Mouse (Mus musculus) small intestine, adult 2 months (tissue): ENCODE data around the gene Mitf. TPM values are rescaled to one million over a fixed set of nuclear protein-coding genes. Genes with fewer than 3 reads are reported as not detected.

Experiments
- H3K27ac ChIP-seq: fragments of 200-500 bp; 2 replicates; pipeline ENCODE4 v1.5.1; 2012; ENCODE audit warnings: low read depth, low read length, control low read depth, inconsistent platforms; ENCODE audit not compliant: insufficient read depth
- H3K27me3 ChIP-seq: fragments of 200-500 bp; 2 replicates; pipeline ENCODE4 v1.6.1; 2012; ENCODE audit warnings: mild to moderate bottlenecking, moderate library complexity, low read length, inconsistent platforms; ENCODE audit not compliant: control insufficient read depth, insufficient read depth
- H3K36me3 ChIP-seq: fragments of 200-500 bp; 2 replicates; pipeline ENCODE4 v1.6.1; 2012; ENCODE audit warnings: mild to moderate bottlenecking, low read length, control low read depth, inconsistent platforms; ENCODE audit not compliant: control insufficient read depth, insufficient read depth
- H3K4me1 ChIP-seq: fragments of 200-500 bp; 2 replicates; pipeline ENCODE4 v1.6.1; 2012; ENCODE audit warnings: low read length, inconsistent platforms, mixed read lengths; ENCODE audit not compliant: control insufficient read depth, insufficient read depth, insufficient read length
- H3K4me3 ChIP-seq: fragments of 200-500 bp; 2 replicates; pipeline ENCODE4 v1.5.1; 2012; ENCODE audit warnings: low read depth, mild to moderate bottlenecking, control low read depth, inconsistent platforms, low read length, moderate library complexity
- CTCF ChIP-seq: fragments of 200-500 bp; IDR thresholded peaks from 2 replicates; pipeline ENCODE4 v1.5.1; 2012; ENCODE audit warnings: low read depth, mild to moderate bottlenecking, control low read depth, inconsistent platforms, low read length, moderate library complexity, mixed read lengths; ENCODE audit not compliant: insufficient replicate concordance, insufficient read length; ENCODE audit errors: extremely low read depth
- POLR2A ChIP-seq: fragments of 200-500 bp; IDR thresholded peaks from 2 replicates; pipeline ENCODE4 v1.6.1; 2012; ENCODE audit warnings: low read depth, mild to moderate bottlenecking, control low read depth, inconsistent platforms, low read length, moderate library complexity
- WGBS: fragments of 180-500 bp; shearing (Covaris S2); methylation state at CpG from one replicate; pipeline ENCODE4 v1.1.7; 2018; 5-methylcytosine and 5-hydroxymethylcytosine counted together
- polyA plus RNA-seq: library from polyadenylated mRNA; depleted of rRNA; stranded (reverse); fragments of >200 nt; gene quantifications from 2 replicates; pipeline ENCODE4 v1.2.3, GENCODE M21; 2012; rRNA removed

Gene Mitf
- polyA plus RNA-seq = 0.63 and 0.89 TPM in 2 replicates

GRCm38 (mm10) chr6:97806781-97807743 is at the start of gene Mitf:
TSS of gene Mitf (plus strand) at chr6:97807052.
- WGBS = under 1% methylated on average over 51 of the region's 51 CpGs
- Histone ChIP-seq H3K36me3 (no peaks in the 10 kb centered on the region), H3K27me3 (no peaks in the 10 kb centered on the region), H3K4me3 (peak within 1 kb of the TSS; percentile 98), H3K4me1 (peaks cover 4% of the 10 kb centered on the region), H3K27ac (no peak within 1 kb of the TSS)
- TF ChIP-seq POLR2A = 0 out of 2 replicates have a peak, but pooled peaks have one; percentile 14
- TF ChIP-seq CTCF = no peak

GRCm38 (mm10) chr6:97757361-97757760 is 49.5 kb upstream of the Mitf start:
- 59% methylated on average over 2 of the region's 2 CpGs for WGBS
- no peak overlapping the region for H3K27ac ChIP-seq
- TF ChIP-seq CTCF (no peak), POLR2A (no peak)
- no peaks in the 10 kb centered on the region for H3K36me3 ChIP-seq
- no peaks in the 10 kb centered on the region for H3K27me3 ChIP-seq
- no peaks in the 10 kb centered on the region for H3K4me1 ChIP-seq
- no peak overlapping the region for H3K4me3 ChIP-seq

GRCm38 (mm10) chr6:97758884-97759283 is 48.0 kb upstream of the Mitf start:
- TF ChIP-seq CTCF (no peak), POLR2A (no peak)
- Histone ChIP-seq H3K4me3 (no peak overlapping the region), H3K27ac (no peak overlapping the region), H3K27me3 (no peaks in the 10 kb centered on the region), H3K4me1 (no peaks in the 10 kb centered on the region), H3K36me3 (no peaks in the 10 kb centered on the region)
- 34% methylated on average over 4 of the region's 4 CpGs for WGBS

- 8% methylated on average over 4 of the region's 4 CpGs for WGBS
- TF ChIP-seq POLR2A = no peak
- TF ChIP-seq CTCF = peak; percentile 53; the same call in 1 of the 2 replicates
- H3K27me3 ChIP-seq = no peaks in the 10 kb centered on the region
- H3K36me3 ChIP-seq = no peaks in the 10 kb centered on the region
- H3K4me1 ChIP-seq = no peaks in the 10 kb centered on the region
- H3K27ac ChIP-seq = no peak overlapping the region
- H3K4me3 ChIP-seq = no peak overlapping the region
Measured at GRCm38 (mm10) chr6:97759301-97759700, 47.6 kb upstream of the Mitf start.

GRCm38 (mm10) chr6:97761326-97761725 is 45.5 kb upstream of the Mitf start:
- H3K27ac ChIP-seq = no peak overlapping the region
- H3K4me1 ChIP-seq = no peaks in the 10 kb centered on the region
- H3K27me3 ChIP-seq = no peaks in the 10 kb centered on the region
- no peak overlapping the region for H3K4me3 ChIP-seq
- no peaks in the 10 kb centered on the region for H3K36me3 ChIP-seq
- 26% methylated on average over 4 of the region's 4 CpGs for WGBS
- TF ChIP-seq POLR2A (no peak), CTCF (no peak)

GRCm38 (mm10) chr6:97763970-97764369 is 42.9 kb upstream of the Mitf start:
- 35% methylated on average over 3 of the region's 3 CpGs for WGBS
- Histone ChIP-seq H3K4me3 (no peak overlapping the region), H3K4me1 (no peaks in the 10 kb centered on the region), H3K27me3 (no peaks in the 10 kb centered on the region), H3K36me3 (no peaks in the 10 kb centered on the region), H3K27ac (no peak overlapping the region)
- TF ChIP-seq POLR2A (no peak), CTCF (no peak)

GRCm38 (mm10) chr6:97767836-97768235 is 39.0 kb upstream of the Mitf start:
- TF ChIP-seq CTCF = no peak
- Histone ChIP-seq H3K4me1 (no peaks in the 10 kb centered on the region), H3K4me3 (no peak overlapping the region), H3K36me3 (no peaks in the 10 kb centered on the region), H3K27ac (no peak overlapping the region), H3K27me3 (no peaks in the 10 kb centered on the region)
- WGBS = 65% methylated on average over 2 of the region's 2 CpGs

- no peak for TF ChIP-seq POLR2A
- no peak for TF ChIP-seq CTCF
- no peaks in the 10 kb centered on the region for H3K36me3 ChIP-seq
- no peak overlapping the region for H3K27ac ChIP-seq
- 85% methylated on average over 7 of the region's 7 CpGs for WGBS
- no peaks in the 10 kb centered on the region for H3K4me1 ChIP-seq
- H3K4me3 ChIP-seq = no peak overlapping the region
- no peaks in the 10 kb centered on the region for H3K27me3 ChIP-seq
Measured at GRCm38 (mm10) chr6:97769549-97769948, 37.3 kb upstream of the Mitf start.
